Mouse (Mus musculus) intestine, embryonic 15.5 days (tissue): ENCODE data around the gene Hemk1. TPM values are rescaled to one million over a fixed set of nuclear protein-coding genes. Genes with fewer than 3 reads are reported as not detected.

Experiments
- polyA plus RNA-seq: library from polyadenylated mRNA; unstranded; fragments of >200 nt; fragmentation: Nextera tagmentation; extraction: Ambion mirVana; gene quantifications from 2 replicates; pipeline ENCODE4 v1.2.1, GENCODE M21; 2015

The Hemk1 gene
- polyA plus RNA-seq, 1 experiment from 2014 or later = 9.0 TPM

Other genes starting within 250 kb of the Hemk1 start
- 0.54 and 0.64 TPM in 2 replicates for gene Dock3, start 106.4 kb downstream of the Hemk1 start, polyA plus RNA-seq
- gene Mapkapk3, start 48.5 kb downstream of the Hemk1 start, polyA plus RNA-seq = 34.8 and 35.4 TPM in 2 replicates
- gene Cish, start 42.3 kb downstream of the Hemk1 start, polyA plus RNA-seq = 16.2 and 16.8 TPM in 2 replicates
- gene 6430571L13Rik, start 2.3 kb upstream of the Hemk1 start, polyA plus RNA-seq = 0.28 and 0.40 TPM in 2 replicates
- 0.29 and 0.34 TPM in 2 replicates for gene Cacna2d2, start 61.3 kb upstream of the Hemk1 start, polyA plus RNA-seq
- gene Tmem115, start 195.6 kb upstream of the Hemk1 start, polyA plus RNA-seq = 42.2 and 43.0 TPM in 2 replicates
- gene Cyb561d2, start 203.8 kb upstream of the Hemk1 start, polyA plus RNA-seq = 31.2 and 35.8 TPM in 2 replicates
- gene Nprl2, start 203.9 kb upstream of the Hemk1 start, polyA plus RNA-seq = 33.9 and 36.9 TPM in 2 replicates
- 0.67 and 0.68 TPM in 2 replicates for gene Zmynd10, start 208.9 kb upstream of the Hemk1 start, polyA plus RNA-seq
- 51.7 and 52.7 TPM in 2 replicates for gene Rassf1, start 213.2 kb upstream of the Hemk1 start, polyA plus RNA-seq
- 44.2 and 45.0 TPM in 2 replicates for gene Tusc2, start 224.9 kb upstream of the Hemk1 start, polyA plus RNA-seq
- gene Hyal2, start 229.6 kb upstream of the Hemk1 start, polyA plus RNA-seq = 81.0 and 87.9 TPM in 2 replicates
- gene Hyal1, start 238.6 kb upstream of the Hemk1 start, polyA plus RNA-seq = 5.9 and 7.4 TPM in 2 replicates
- gene Naa80, start 240.5 kb upstream of the Hemk1 start, polyA plus RNA-seq = 15.1 and 19.1 TPM in 2 replicates
- gene Hyal3, start 242.5 kb upstream of the Hemk1 start, polyA plus RNA-seq = 0.74 and 0.97 TPM in 2 replicates
- gene Ifrd2, start 249.3 kb upstream of the Hemk1 start, polyA plus RNA-seq = 66.4 and 81.9 TPM in 2 replicates